Mouse (Mus musculus) frontal cortex, adult 2 months (tissue): ENCODE measurements around the gene Sept11. TPM values are rescaled to one million over a fixed set of nuclear protein-coding genes. Genes with fewer than 3 reads are reported as not detected.

Experiments
- DNase-seq, 2 experiments: peaks; one replicate each; pipeline ENCODE4 v3.0.0; 2022; ENCODE audit warnings: low spot score in 1 of 2; ENCODE audit errors: extremely low spot score in 1 of 2
- polyA plus RNA-seq: library from polyadenylated mRNA; depleted of rRNA; stranded (reverse); fragments of >200 nt; gene quantifications from 2 replicates; pipeline ENCODE4 v1.2.3, GENCODE M21; 2012

Sept11 gene
- polyA plus RNA-seq, 1 experiment = 147 TPM

DNA sequence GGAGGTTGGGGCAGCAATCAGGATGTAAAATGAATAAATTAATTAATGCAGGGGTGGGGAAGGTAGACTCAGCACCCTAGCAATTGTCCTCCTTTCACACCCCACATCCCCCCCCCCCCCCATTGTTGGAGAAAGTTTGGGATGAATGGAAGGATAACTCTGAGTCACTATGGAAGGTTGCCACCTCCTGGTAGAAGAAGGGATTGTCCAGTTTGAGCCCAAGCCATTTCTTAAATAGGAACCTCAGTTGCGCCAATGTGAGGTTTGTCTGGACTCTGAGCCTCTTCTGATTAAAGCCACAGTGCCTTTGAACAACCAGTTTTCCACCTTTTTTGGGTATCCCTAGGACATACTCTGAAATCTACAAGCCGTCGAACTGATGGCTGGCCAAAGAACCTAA lies 70.3 kb downstream of the Sept11 start:
- peak in 1 of 2 experiments; percentile 82 for DNase-seq

- DNase-seq = no peak
Measured at GRCm38 (mm10) chr5:93167919-93168516, 74.8 kb downstream of the Sept11 start.

- DNase-seq = no peak
Measured at GRCm38 (mm10) chr5:93168654-93169053, 75.4 kb downstream of the Sept11 start.

DNA sequence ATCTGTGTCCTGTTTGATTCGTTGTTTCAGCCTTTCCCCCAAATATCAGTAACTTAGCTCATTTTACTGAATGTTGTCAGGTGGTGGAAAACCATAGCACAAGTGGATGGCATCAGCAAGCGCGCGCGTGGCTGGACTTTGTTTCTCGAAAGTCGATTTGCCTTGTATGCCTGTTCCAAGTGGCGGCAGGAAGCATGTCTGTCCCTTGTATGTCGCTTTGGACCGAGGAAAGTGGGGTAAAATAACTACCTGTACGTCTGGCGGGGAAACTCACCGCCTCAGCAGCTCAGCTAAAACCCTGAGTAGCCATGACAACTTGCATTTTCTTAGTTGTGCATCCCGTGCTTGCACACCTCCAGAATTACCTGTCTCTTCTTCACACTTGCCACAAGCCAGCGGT lies 78.2 kb downstream of the Sept11 start:
- no peak for DNase-seq

- DNase-seq = no peak
Measured at GRCm38 (mm10) chr5:93172536-93172935, 79.3 kb downstream of the Sept11 start.

DNA sequence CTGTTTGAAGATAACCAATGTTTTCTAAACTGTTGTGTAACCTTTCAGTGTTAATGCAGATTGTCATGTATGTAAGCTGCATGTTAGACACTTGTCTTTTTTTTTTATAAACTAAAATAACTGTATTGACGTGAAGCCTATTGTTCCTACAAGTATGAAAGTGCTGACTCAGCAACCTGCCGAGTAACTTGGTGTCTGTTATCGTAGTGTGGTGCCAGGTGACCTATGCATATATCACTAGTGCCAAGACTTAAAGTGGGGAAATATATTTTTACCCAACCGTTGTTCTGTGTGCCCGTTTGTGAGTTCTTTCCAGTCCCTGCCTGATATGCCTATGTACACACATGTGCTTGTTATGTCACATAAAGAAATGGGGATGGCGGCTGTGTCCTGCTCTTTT lies 81.4 kb downstream of the Sept11 start:
- no peak for DNase-seq

- no peak for DNase-seq
Measured at GRCm38 (mm10) chr5:93178616-93179015, 85.4 kb downstream of the Sept11 start.

GRCm38 (mm10) chr5:93180252-93180651 lies 87.0 kb downstream of the Sept11 start:
- peak in 1 of 2 experiments; percentile 35 for DNase-seq

- no peak for DNase-seq
Measured at GRCm38 (mm10) chr5:93183311-93183710, 90.1 kb downstream of the Sept11 start.

DNA sequence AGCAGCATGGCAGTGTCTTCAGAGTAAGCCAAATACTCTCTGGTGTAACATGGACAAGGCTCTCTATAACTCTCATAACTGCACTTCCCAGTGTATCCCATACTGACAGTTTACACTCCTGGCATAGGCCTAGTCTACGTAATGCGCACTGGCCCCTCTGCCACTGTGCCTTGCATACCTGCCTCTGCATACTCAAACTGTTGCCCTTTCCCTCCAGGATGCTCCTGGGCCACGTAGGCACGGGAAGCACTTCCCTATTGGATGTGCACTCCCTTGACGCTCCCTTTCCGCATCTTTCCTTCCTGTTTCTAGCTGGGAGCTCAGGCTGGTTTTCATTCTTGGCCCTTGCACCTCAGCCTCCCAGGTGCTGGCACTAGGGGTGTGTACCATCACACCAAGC lies 91.3 kb downstream of the Sept11 start:
- no peak for DNase-seq

GRCm38 (mm10) chr5:93189607-93190006 lies 96.4 kb downstream of the Sept11 start:
- no peak for DNase-seq

- no peak for DNase-seq
Measured at GRCm38 (mm10) chr5:93190428-93190827, 97.2 kb downstream of the Sept11 start.

DNA sequence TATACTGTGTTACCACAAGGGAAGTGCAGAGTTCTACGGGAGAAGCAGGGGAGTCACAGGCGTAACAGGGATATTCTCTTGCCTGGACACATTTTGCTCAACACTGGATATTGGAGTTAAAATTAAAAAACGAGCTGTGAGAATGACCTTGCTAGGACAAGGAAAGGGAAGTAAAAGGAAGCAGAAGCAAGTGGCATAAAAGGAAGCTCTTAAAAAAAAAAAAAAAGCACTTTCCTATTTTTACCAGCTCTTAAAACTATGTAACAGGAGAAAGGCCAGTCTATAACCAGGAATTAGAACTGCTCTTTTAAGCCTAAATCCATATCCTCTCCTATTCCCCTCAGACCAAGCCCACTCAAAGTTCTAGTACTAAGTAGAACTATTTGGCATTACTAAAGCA lies 105.0 kb downstream of the Sept11 start:
- DNase-seq = no peak

DNA sequence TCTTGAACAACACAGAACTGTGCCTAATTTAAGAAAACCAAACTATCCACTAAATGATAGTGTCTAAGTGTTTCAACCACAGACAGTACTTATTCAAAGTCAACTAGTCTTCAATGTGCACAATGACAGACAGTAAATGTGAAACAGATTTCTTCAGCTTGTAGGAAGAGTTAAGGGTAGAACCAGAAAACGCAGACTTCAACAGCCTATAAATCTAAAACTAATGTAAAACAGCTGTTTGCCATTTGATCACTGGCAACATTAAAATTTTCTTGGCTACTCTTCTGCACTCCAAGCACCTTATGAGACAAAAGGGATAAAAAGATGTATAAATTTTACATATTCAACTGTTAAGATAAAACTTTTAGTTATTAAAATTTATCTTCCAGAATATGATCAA lies 107.9 kb downstream of the Sept11 start:
- no peak for DNase-seq

DNA sequence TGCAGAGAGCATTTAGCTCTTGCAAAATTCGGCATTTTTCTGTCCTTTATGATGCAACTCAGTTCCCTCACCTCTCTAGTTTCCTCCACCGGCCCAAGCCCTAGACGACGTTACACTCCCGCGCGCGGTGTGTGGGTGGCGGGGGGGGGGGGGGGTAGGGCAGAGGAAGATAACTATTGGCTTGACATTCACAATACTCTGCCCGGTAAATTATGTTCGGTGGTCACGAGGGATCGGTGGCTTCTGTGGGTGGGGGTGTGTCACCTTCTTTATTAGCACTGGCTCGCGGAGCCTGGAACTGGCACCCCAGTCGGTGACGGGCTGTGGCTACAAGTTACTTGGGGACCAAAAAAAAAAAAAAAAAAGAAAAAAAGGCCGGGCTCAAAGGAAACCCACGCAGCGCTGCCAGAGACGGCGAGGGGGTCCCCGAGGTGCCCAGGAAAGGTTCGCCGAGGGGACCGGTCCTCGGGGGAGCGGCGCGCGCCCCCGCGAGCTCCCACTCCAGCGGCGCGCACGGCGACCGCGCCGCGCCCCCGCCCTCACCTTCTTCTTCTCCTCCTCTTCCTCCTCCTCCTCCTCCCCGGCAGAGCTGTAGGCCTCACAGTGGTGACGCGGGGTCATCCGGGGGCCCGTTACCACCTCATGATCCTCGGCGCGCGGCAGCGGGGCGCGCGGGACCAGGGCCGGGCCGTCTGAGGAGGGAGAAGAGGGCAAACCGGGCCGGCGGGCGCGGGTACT lies 112.3 kb downstream of the Sept11 start:
- peak; percentile 22 to 38 for DNase-seq

- peak; percentile 86 to 96 for DNase-seq
Measured at GRCm38 (mm10) chr5:93206109-93207005, 113.1 kb downstream of the Sept11 start, which contains the start of the genes Ccni and 2010109A12Rik. Gene Ccni, minus strand, starts transcription at chr5:93206495. Gene 2010109A12Rik, plus strand, starts transcription at chr5:93206518.

- DNase-seq = peak in 1 of 2 experiments; percentile 26
Measured at GRCm38 (mm10) chr5:93207006-93207348, 113.7 kb downstream of the Sept11 start.

GRCm38 (mm10) chr5:93207555-93207954 lies 114.3 kb downstream of the Sept11 start:
- no peak for DNase-seq

DNA sequence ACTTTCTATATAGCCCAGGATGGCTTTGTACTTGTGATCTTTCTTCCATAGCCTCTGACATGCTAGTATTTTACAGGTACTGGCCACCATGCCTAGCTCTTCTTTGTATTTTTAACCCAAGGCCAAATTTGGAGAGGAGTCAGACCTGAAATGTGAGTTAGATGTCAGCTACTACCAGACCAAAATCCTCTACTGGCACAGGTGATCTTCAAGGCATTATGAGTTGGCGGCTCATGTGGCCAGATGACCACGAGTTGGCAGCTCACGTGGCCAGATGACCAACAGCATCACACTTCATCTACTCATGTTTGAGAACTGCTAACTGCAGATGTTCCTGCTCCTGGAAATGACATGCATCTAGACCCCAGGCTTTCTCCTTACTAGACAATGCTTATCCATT lies 125.1 kb downstream of the Sept11 start:
- DNase-seq = no peak

DNA sequence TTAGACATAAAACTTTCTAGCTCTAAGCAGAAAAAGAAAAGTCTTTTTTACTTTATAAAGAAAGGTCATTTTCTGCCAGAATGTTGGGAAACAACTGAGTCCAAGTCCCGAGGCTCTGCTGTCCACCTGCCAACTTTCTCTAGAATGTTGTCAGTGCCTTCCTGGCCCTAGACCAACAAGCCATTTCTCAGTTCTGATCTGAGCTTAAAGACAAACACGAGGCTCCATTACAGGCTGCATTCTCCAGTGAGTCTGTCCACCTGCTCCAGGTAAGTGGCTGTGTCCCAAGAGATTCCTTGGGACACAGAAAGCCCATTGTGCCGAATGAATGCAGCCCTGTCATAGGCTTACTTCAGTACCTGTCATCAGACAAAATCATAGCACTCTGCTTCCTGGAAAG lies 128.4 kb downstream of the Sept11 start:
- no peak for DNase-seq

GRCm38 (mm10) chr5:93224549-93224948 lies 131.3 kb downstream of the Sept11 start:
- no peak for DNase-seq
